Mouse (Mus musculus) CH12.LX (cell line): ENCODE results near the gene Pold1. TPM values are rescaled to one million over a fixed set of nuclear protein-coding genes. Genes with fewer than 3 reads are reported as not detected.

Source experiments
- DNase-seq: peaks from one replicate; pipeline ENCODE4 v3.0.0-alpha.2; 2013; ENCODE audit errors: extremely low read depth
- H3K27ac ChIP-seq: 2 replicates; pipeline ENCODE4 v1.5.1; 2012; ENCODE audit warnings: low read depth, mild to moderate bottlenecking, control low read depth, moderate library complexity; ENCODE audit not compliant: insufficient read depth
- H3K27me3 ChIP-seq: replicated peaks from 2 replicates; pipeline ENCODE3; 2012; ENCODE audit warnings: inconsistent platforms
- H3K36me3 ChIP-seq, 2 experiments: replicated peaks in 1 of 2; 2 replicates each; pipeline versions ENCODE3 to v1.6.1; 2012; ENCODE audit warnings: inconsistent platforms in 1 of 2, low read length in 1 of 2, mild to moderate bottlenecking in 1 of 2, mixed read lengths in 1 of 2, moderate library complexity in 1 of 2; ENCODE audit not compliant: control insufficient read depth in 1 of 2, insufficient read depth in 1 of 2
- H3K4me1 ChIP-seq, 2 experiments: 2 replicates each; pipeline ENCODE4 v1.6.1; 2012; ENCODE audit warnings: inconsistent platforms in 1 of 2, moderate library complexity in 1 of 2; ENCODE audit not compliant: insufficient read depth in 2 of 2, control insufficient read depth in 1 of 2
- H3K4me2 ChIP-seq: 2 replicates; pipeline ENCODE4 v1.6.1; 2012; ENCODE audit warnings: low read depth, mild to moderate bottlenecking, control low read depth; ENCODE audit not compliant: poor library complexity, insufficient read depth, severe bottlenecking
- H3K4me3 ChIP-seq, 3 experiments: fragments of 150-350 bp in 1 of 3; sonication (generic) in 1 of 3; replicated peaks in 1 of 3; 2 replicates each; pipeline versions ENCODE3 to v1.5.1; 2011 to 2012; ENCODE audit warnings: low read depth in 2 of 3, low read length in 2 of 3, mild to moderate bottlenecking in 2 of 3, moderate library complexity in 2 of 3, control low read depth in 1 of 3, improper control_type of control experiment in 1 of 3, inconsistent platforms in 1 of 3, mixed read lengths in 1 of 3; ENCODE audit not compliant: poor library complexity in 1 of 3
- H3K79me2 ChIP-seq: replicated peaks from 2 replicates; pipeline ENCODE4 v1.6.1; 2012; ENCODE audit warnings: mild to moderate bottlenecking, moderate library complexity; ENCODE audit not compliant: control insufficient read depth, poor library complexity, insufficient read depth, severe bottlenecking; ENCODE audit errors: extremely low read depth
- H3K9ac ChIP-seq: 2 replicates; pipeline ENCODE4 v1.6.1; 2012; ENCODE audit warnings: low read depth, mild to moderate bottlenecking, control low read depth, moderate library complexity; ENCODE audit not compliant: insufficient read depth
- H3K9me3 ChIP-seq: replicated peaks from 2 replicates; pipeline ENCODE3; 2012; ENCODE audit warnings: low read length, inconsistent platforms, mixed read lengths
- BHLHE40 ChIP-seq: IDR thresholded peaks from 2 replicates; pipeline ENCODE4 v1.6.1; 2011; ENCODE audit warnings: mild to moderate bottlenecking, low read depth, low read length, improper control_type of control experiment
- CHD1 ChIP-seq: IDR thresholded peaks from 2 replicates; pipeline ENCODE4 v1.6.1; 2012; ENCODE audit warnings: low read depth, low read length, improper control_type of control experiment, inconsistent platforms
- CHD2 ChIP-seq: IDR thresholded peaks from 2 replicates; pipeline ENCODE4 v1.6.1; 2011; ENCODE audit warnings: low read length, improper control_type of control experiment
- CTCF ChIP-seq, 2 experiments: IDR thresholded peaks in 1 of 2; conservative IDR thresholded peaks in 1 of 2; 2 replicates each; pipeline ENCODE4 v1.5.1; 2011 to 2012; ENCODE audit warnings: low read depth in 2 of 2, low read length in 2 of 2, improper control_type of control experiment in 1 of 2, inconsistent platforms in 1 of 2, mild to moderate bottlenecking in 1 of 2, moderate library complexity in 1 of 2
- E2F4 ChIP-seq: IDR thresholded peaks from 2 replicates; pipeline ENCODE4 v1.6.1; 2011; ENCODE audit warnings: low read depth, low read length, improper control_type of control experiment; ENCODE audit not compliant: insufficient replicate concordance
- ELF1 ChIP-seq: IDR thresholded peaks from 2 replicates; pipeline ENCODE4 v1.6.1; 2014; ENCODE audit warnings: low read depth, mild to moderate bottlenecking, inconsistent platforms, low read length, improper control_type of control experiment
- EP300 ChIP-seq: IDR thresholded peaks from 2 replicates; pipeline ENCODE4 v1.6.1; 2011; ENCODE audit warnings: low read length, improper control_type of control experiment
- ETS1 ChIP-seq: conservative IDR thresholded peaks from 2 replicates; pipeline ENCODE4 v1.6.1; 2012; ENCODE audit warnings: low read depth, mild to moderate bottlenecking, inconsistent platforms, low read length, improper control_type of control experiment, moderate library complexity
- GABPA ChIP-seq: IDR thresholded peaks from 2 replicates; pipeline ENCODE4 v1.6.1; 2012; ENCODE audit warnings: low read depth, low read length, improper control_type of control experiment, inconsistent platforms; ENCODE audit not compliant: insufficient replicate concordance
- HCFC1 ChIP-seq: IDR thresholded peaks from 2 replicates; pipeline ENCODE4 v1.6.1; 2012; ENCODE audit warnings: low read depth, mild to moderate bottlenecking, inconsistent platforms, low read length, improper control_type of control experiment
- IRF4 ChIP-seq: IDR thresholded peaks from 2 replicates; pipeline ENCODE4 v1.6.1; 2014; ENCODE audit warnings: low read depth, mild to moderate bottlenecking, inconsistent platforms, low read length, improper control_type of control experiment
- JUN ChIP-seq: IDR thresholded peaks from 2 replicates; pipeline ENCODE4 v1.6.1; 2011; ENCODE audit warnings: low read depth, mild to moderate bottlenecking, low read length, improper control_type of control experiment, moderate library complexity; ENCODE audit not compliant: insufficient read depth
- JUND ChIP-seq: conservative IDR thresholded peaks from 2 replicates; pipeline ENCODE4 v1.6.1; 2011; ENCODE audit warnings: low read depth, low read length, improper control_type of control experiment
- KAT2A ChIP-seq: IDR thresholded peaks from 2 replicates; pipeline ENCODE4 v1.6.1; 2012; ENCODE audit warnings: low read length, improper control_type of control experiment, inconsistent platforms; ENCODE audit not compliant: insufficient replicate concordance
- MAFK ChIP-seq: IDR thresholded peaks from 2 replicates; pipeline ENCODE4 v1.6.1; 2011; ENCODE audit warnings: low read length, improper control_type of control experiment; ENCODE audit not compliant: insufficient replicate concordance
- MAX ChIP-seq: IDR thresholded peaks from 2 replicates; pipeline ENCODE4 v1.6.1; 2011; ENCODE audit warnings: low read length, improper control_type of control experiment
- MAZ ChIP-seq: IDR thresholded peaks from 2 replicates; pipeline ENCODE4 v1.6.1; 2012; ENCODE audit warnings: low read depth, mild to moderate bottlenecking, inconsistent platforms, low read length, improper control_type of control experiment, moderate library complexity
- MEF2A ChIP-seq: IDR thresholded peaks from 2 replicates; pipeline ENCODE4 v1.6.1; 2014; ENCODE audit warnings: low read depth, mild to moderate bottlenecking, inconsistent platforms, low read length, improper control_type of control experiment, borderline replicate concordance
- MXI1 ChIP-seq: IDR thresholded peaks from 2 replicates; pipeline ENCODE4 v1.6.1; 2011; ENCODE audit warnings: mild to moderate bottlenecking, low read depth, low read length, improper control_type of control experiment
- MYC ChIP-seq: IDR thresholded peaks from 2 replicates; pipeline ENCODE4 v1.6.1; 2011; ENCODE audit warnings: low read depth, mild to moderate bottlenecking, improper control_type of control experiment, low read length
- NELFE ChIP-seq: IDR thresholded peaks from 2 replicates; pipeline ENCODE4 v1.6.1; 2011; ENCODE audit warnings: low read depth, low read length, improper control_type of control experiment
- NRF1 ChIP-seq: IDR thresholded peaks from 2 replicates; pipeline ENCODE4 v1.6.1; 2014; ENCODE audit warnings: low read depth, mild to moderate bottlenecking, inconsistent platforms, low read length, improper control_type of control experiment, moderate library complexity
- PAX5 ChIP-seq: IDR thresholded peaks from 2 replicates; pipeline ENCODE4 v1.6.1; 2012; ENCODE audit warnings: low read length, inconsistent platforms, mixed read lengths
- POLR2A ChIP-seq: IDR thresholded peaks from 2 replicates; pipeline ENCODE4 v1.6.1; 2011; ENCODE audit warnings: low read depth, mild to moderate bottlenecking, improper control_type of control experiment, low read length
- POLR2AphosphoS2 ChIP-seq: IDR thresholded peaks from 2 replicates; pipeline ENCODE4 v1.6.1; 2011; ENCODE audit warnings: low read depth, low read length, improper control_type of control experiment
- RAD21 ChIP-seq: IDR thresholded peaks from 2 replicates; pipeline ENCODE4 v1.6.1; 2011; ENCODE audit warnings: low read depth, mild to moderate bottlenecking, low read length, improper control_type of control experiment, moderate library complexity
- RCOR1 ChIP-seq: conservative IDR thresholded peaks from 2 replicates; pipeline ENCODE4 v1.6.1; 2012; ENCODE audit warnings: low read depth, mild to moderate bottlenecking, inconsistent platforms, low read length, improper control_type of control experiment
- SIN3A ChIP-seq: IDR thresholded peaks from 2 replicates; pipeline ENCODE4 v1.6.1; 2012; ENCODE audit warnings: low read length, improper control_type of control experiment, inconsistent platforms
- SMC3 ChIP-seq: IDR thresholded peaks from 2 replicates; pipeline ENCODE4 v1.6.1; 2011; ENCODE audit warnings: low read depth, low read length, improper control_type of control experiment
- TBP ChIP-seq: conservative IDR thresholded peaks from 2 replicates; pipeline ENCODE4 v1.6.1; 2011; ENCODE audit warnings: low read depth, low read length, improper control_type of control experiment
- TCF12 ChIP-seq: IDR thresholded peaks from 2 replicates; pipeline ENCODE4 v1.6.1; 2014; ENCODE audit warnings: low read depth, mild to moderate bottlenecking, inconsistent platforms, low read length, improper control_type of control experiment
- UBTF ChIP-seq: IDR thresholded peaks from 2 replicates; pipeline ENCODE4 v1.6.1; 2012; ENCODE audit warnings: low read depth, mild to moderate bottlenecking, inconsistent platforms, low read length, improper control_type of control experiment, moderate library complexity
- USF1 ChIP-seq: IDR thresholded peaks from 2 replicates; pipeline ENCODE4 v1.6.1; 2014; ENCODE audit warnings: low read depth, mild to moderate bottlenecking, inconsistent platforms, low read length, improper control_type of control experiment
- USF2 ChIP-seq: conservative IDR thresholded peaks from 2 replicates; pipeline ENCODE4 v1.6.1; 2011; ENCODE audit warnings: low read depth, low read length, improper control_type of control experiment
- ZC3H11A ChIP-seq: IDR thresholded peaks from 2 replicates; pipeline ENCODE4 v1.6.1; 2012; ENCODE audit warnings: low read depth, mild to moderate bottlenecking, inconsistent platforms, low read length, improper control_type of control experiment
- ZKSCAN1 ChIP-seq: IDR thresholded peaks from 2 replicates; pipeline ENCODE4 v1.6.1; 2012; ENCODE audit warnings: low read depth, inconsistent platforms, low read length, improper control_type of control experiment, borderline replicate concordance
- ZMIZ1 ChIP-seq: IDR thresholded peaks from 2 replicates; pipeline ENCODE4 v1.6.1; 2012; ENCODE audit warnings: low read depth, mild to moderate bottlenecking, inconsistent platforms, low read length, improper control_type of control experiment
- ZNF384 ChIP-seq: IDR thresholded peaks from 2 replicates; pipeline ENCODE4 v1.6.1; 2012; ENCODE audit warnings: low read depth, low read length, improper control_type of control experiment, inconsistent platforms
- dilution Hi-C: fragments of 300-500 bp; cut with MboI; formaldehyde crosslinking; loops from 2 replicates; pipeline ENCODE4 v1.14.3; 2020; ENCODE audit warnings: low sequenced_read_pairs; ENCODE audit not compliant: extremely low pct_unique_long_range_greater_than_20kb, extremely low pct_ligation_motif_present
- in situ Hi-C: fragments of 300-500 bp; cut with MboI; formaldehyde crosslinking; loops from 3 replicates; pipeline ENCODE4 v1.14.3; 2019; ENCODE audit warnings: low sequenced_read_pairs, low pct_ligation_motif_present, low pct_unique_long_range_greater_than_20kb, mixed read lengths
- polyA plus RNA-seq: library from polyadenylated mRNA; unstranded; fragments of >175 nt; gene quantifications from 2 replicates; pipeline ENCODE4 v1.2.1, GENCODE M21; 2012; ENCODE audit warnings: low read depth; ENCODE audit not compliant: insufficient read length
- total RNA-seq, 2 experiments: library from RNA; depleted of rRNA; stranded (reverse); fragments of 300-350 nt in 1 of 2; fragments of >200 nt in 1 of 2; gene quantifications; 2 replicates each; pipeline ENCODE4 v1.2.3; 2012 to 2014

Pold1 gene
- total and polyA plus RNA-seq, 3 experiments = 49.3 to 131 (median 67.6) TPM

DNA sequence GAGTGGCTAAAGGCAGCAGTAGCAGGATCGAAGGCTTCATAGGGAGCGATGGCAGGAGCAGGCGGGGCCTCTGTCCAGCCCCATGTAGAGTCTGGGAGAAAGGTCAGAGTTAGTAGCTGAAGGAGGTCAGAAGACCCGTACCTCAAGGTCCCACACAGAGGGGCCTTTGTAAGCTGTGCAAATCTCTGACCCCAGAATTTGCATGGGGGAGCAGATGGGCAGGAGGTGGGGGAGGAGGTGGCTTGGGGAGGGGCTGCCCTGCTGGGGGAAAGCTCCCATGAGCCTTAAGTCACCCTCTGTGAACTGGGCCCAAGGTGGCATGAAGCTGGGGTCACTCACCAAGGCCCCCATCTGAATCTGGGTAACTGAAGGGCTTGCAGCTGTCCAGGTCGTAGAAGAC, 19.1 kb downstream of the Pold1 start:
- dilution Hi-C loops (no loop called here), in situ Hi-C loops (no loop called here)
- Histone ChIP-seq H3K27ac (peak overlapping the region; percentile 98), H3K4me3 (peak overlapping the region; percentile 65 to 77 (median 72)), H3K9ac (peak overlapping the region; percentile 43; the same call in 1 of the 2 replicates), H3K27me3 (no peaks in the 10 kb centered on the region), H3K9me3 (no peaks in the 10 kb centered on the region), H3K79me2 (peaks cover 10% of the 10 kb centered on the region), H3K4me1 (peaks cover 42 to 57% of the 10 kb centered on the region in 2 experiments), H3K36me3 (peaks cover 16 to 53% of the 10 kb centered on the region in 2 experiments), H3K4me2 (peak overlapping the region; percentile 59)
- TF ChIP-seq MAFK (peak; percentile 37; the same call in 1 of the 2 replicates), MYC (no peak), IRF4 (peak; percentile 70; the same call in 1 of the 2 replicates), POLR2AphosphoS2 (no peak), MXI1 (no peak; the same call in 1 of the 2 replicates), TBP (0 out of 2 replicates have a peak, but pooled peaks have one; percentile 23), E2F4 (no peak), RAD21 (no peak), POLR2A (peak; percentile 36; the same call in 1 of the 2 replicates), ZKSCAN1 (no peak), TCF12 (peak; percentile 94), ZNF384 (no peak), MAX (no peak), NRF1 (no peak), ETS1 (peak; percentile 82), KAT2A (no peak), USF1 (no peak), ZC3H11A (no peak), SMC3 (no peak; the same call in 1 of the 2 replicates), UBTF (no peak; the same call in 1 of the 2 replicates), RCOR1 (no peak), CHD1 (no peak), NELFE (0 out of 2 replicates have a peak, but pooled peaks have one; percentile 28), HCFC1 (peak; percentile 23), CTCF (conservative IDR thresholded peaks at IDR 0.05 in 1 of 2, IDR thresholded peaks at IDR 0.05 in 1 of 2; ENCODE audit: low read depth in 2 of 2, low read length in 2 of 2) (no peak), ZMIZ1 (no peak), MAZ (peak; percentile 95), BHLHE40 (peak; percentile 69), JUN (no peak), CHD2 (peak; percentile 80), JUND (no peak), GABPA (no peak), MEF2A (peak; percentile 74), ELF1 (no peak), EP300 (peak; percentile 61), USF2 (no peak), SIN3A (no peak; the same call in none of the 2 replicates), PAX5 (no peak)
- DNase-seq = peak; percentile 61
